Mouse (Mus musculus) hindbrain, embryonic 16.5 days (tissue): ENCODE results near the gene Tsc1. TPM values are rescaled to one million over a fixed set of nuclear protein-coding genes. Genes with fewer than 3 reads are reported as not detected.

Experiments used
- ATAC-seq: fragments of 200-750 bp; cut with Nextera tagmentation; 2 replicates; pipeline ENCODE4 v1.8.0; 2017; ENCODE audit warnings: moderate TSS enrichment, moderate library complexity
- H3K27ac ChIP-seq: fragments of 300-500 bp; sonication (generic); 2 replicates; pipeline ENCODE4 v1.5.1; 2014; ENCODE audit warnings: low read depth, mild to moderate bottlenecking, control low read depth, low read length, moderate library complexity
- H3K27me3 ChIP-seq: fragments of 300-500 bp; sonication (generic); replicated peaks from 2 replicates; pipeline ENCODE4 v1.6.1; 2014; ENCODE audit warnings: low read length; ENCODE audit not compliant: control insufficient read depth, insufficient read depth
- H3K36me3 ChIP-seq: fragments of 300-500 bp; sonication (generic); 2 replicates; pipeline ENCODE4 v1.6.1; 2014; ENCODE audit warnings: mild to moderate bottlenecking, low read length, moderate library complexity, mixed read lengths; ENCODE audit not compliant: control insufficient read depth, insufficient read depth
- H3K4me1 ChIP-seq: fragments of 300-500 bp; sonication (generic); 2 replicates; pipeline ENCODE4 v1.6.1; 2014; ENCODE audit warnings: low read depth, low read length; ENCODE audit not compliant: control insufficient read depth, insufficient read depth
- H3K4me2 ChIP-seq: fragments of 300-500 bp; sonication (generic); 2 replicates; pipeline ENCODE4 v1.6.1; 2014; ENCODE audit warnings: mild to moderate bottlenecking, low read length, control low read depth, moderate library complexity
- H3K4me3 ChIP-seq: fragments of 300-500 bp; sonication (generic); 2 replicates; pipeline ENCODE4 v1.5.1; 2014; ENCODE audit warnings: mild to moderate bottlenecking, low read length, control low read depth, moderate library complexity
- H3K9ac ChIP-seq: fragments of 300-500 bp; sonication (generic); 2 replicates; pipeline ENCODE4 v1.6.1; 2014; ENCODE audit warnings: low read depth, mild to moderate bottlenecking, control low read depth, low read length, moderate library complexity
- H3K9me3 ChIP-seq: fragments of 300-500 bp; sonication (generic); 2 replicates; pipeline ENCODE4 v1.6.1; 2014; ENCODE audit warnings: mild to moderate bottlenecking, low read length, moderate library complexity; ENCODE audit not compliant: control insufficient read depth
- WGBS: fragments of 180-500 bp; shearing (Covaris S2); extraction: QIAGEN DNeasy Blood & Tissue Kit; methylation state at CpG from one replicate; pipeline ENCODE4 v1.1.7; 2014; 5-methylcytosine and 5-hydroxymethylcytosine counted together
- polyA plus RNA-seq: library from polyadenylated mRNA; unstranded; fragments of >200 nt; fragmentation: Nextera tagmentation; extraction: Ambion mirVana; gene quantifications from 2 replicates; pipeline ENCODE4 v1.2.1, GENCODE M21; 2015

The Tsc1 gene
- polyA plus RNA-seq, 1 experiment from 2014 or later, result 30.6 TPM

GRCm38 (mm10) chr2:28612436-28613063 lies 28.5 kb upstream of the Tsc1 start:
- Histone ChIP-seq H3K4me1 (no peaks in the 10 kb centered on the region), H3K4me3 (no peak overlapping the region), H3K36me3 (no peaks in the 10 kb centered on the region), H3K4me2 (no peak overlapping the region), H3K27me3 (no peaks in the 10 kb centered on the region), H3K9ac (no peak overlapping the region), H3K27ac (no peak overlapping the region), H3K9me3 (no peaks in the 10 kb centered on the region)
- WGBS, result 64% methylated on average over 10 of the region's 10 CpGs
- ATAC-seq, result no peak

GRCm38 (mm10) chr2:28613599-28613998 lies 27.4 kb upstream of the Tsc1 start:
- Histone ChIP-seq H3K4me1 (no peaks in the 10 kb centered on the region), H3K36me3 (no peaks in the 10 kb centered on the region), H3K4me2 (no peak overlapping the region), H3K27ac (no peak overlapping the region), H3K9ac (no peak overlapping the region), H3K9me3 (no peaks in the 10 kb centered on the region), H3K27me3 (no peaks in the 10 kb centered on the region), H3K4me3 (no peak overlapping the region)
- 89% methylated on average over 10 of the region's 10 CpGs for WGBS
- no peak for ATAC-seq

- Histone ChIP-seq H3K9me3 (no peaks in the 10 kb centered on the region), H3K4me2 (no peak overlapping the region), H3K27me3 (peaks cover 6% of the 10 kb centered on the region), H3K9ac (no peak overlapping the region), H3K4me1 (no peaks in the 10 kb centered on the region), H3K27ac (no peak overlapping the region), H3K4me3 (no peak overlapping the region), H3K36me3 (no peaks in the 10 kb centered on the region)
- 31% methylated on average over 5 of the region's 5 CpGs for WGBS
- ATAC-seq, result no peak
Measured at GRCm38 (mm10) chr2:28616358-28616757, 24.7 kb upstream of the Tsc1 start.

GRCm38 (mm10) chr2:28616874-28617273 lies 24.2 kb upstream of the Tsc1 start:
- H3K9ac ChIP-seq, result no peak overlapping the region
- no peak for ATAC-seq
- no peak overlapping the region for H3K27ac ChIP-seq
- no peaks in the 10 kb centered on the region for H3K36me3 ChIP-seq
- no peak overlapping the region for H3K4me2 ChIP-seq
- peaks cover 6% of the 10 kb centered on the region for H3K27me3 ChIP-seq
- 81% methylated on average over 9 of the region's 9 CpGs for WGBS
- H3K4me3 ChIP-seq, result no peak overlapping the region
- H3K4me1 ChIP-seq, result no peaks in the 10 kb centered on the region
- H3K9me3 ChIP-seq, result no peaks in the 10 kb centered on the region

GRCm38 (mm10) chr2:28617498-28618486 lies 23.2 kb upstream of the Tsc1 start:
- H3K4me3 ChIP-seq, result no peak overlapping the region
- no peak overlapping the region for H3K4me2 ChIP-seq
- 79% methylated on average over 8 of the region's 8 CpGs for WGBS
- H3K27me3 ChIP-seq, result peaks cover 6% of the 10 kb centered on the region
- H3K9me3 ChIP-seq, result no peaks in the 10 kb centered on the region
- no peak for ATAC-seq
- no peaks in the 10 kb centered on the region for H3K36me3 ChIP-seq
- H3K4me1 ChIP-seq, result no peaks in the 10 kb centered on the region
- no peak overlapping the region for H3K27ac ChIP-seq
- no peak overlapping the region for H3K9ac ChIP-seq

GRCm38 (mm10) chr2:28618777-28619336 lies 22.2 kb upstream of the Tsc1 start:
- Histone ChIP-seq H3K9ac (no peak overlapping the region), H3K4me2 (no peak overlapping the region), H3K27ac (no peak overlapping the region), H3K36me3 (no peaks in the 10 kb centered on the region), H3K4me1 (no peaks in the 10 kb centered on the region), H3K4me3 (no peak overlapping the region), H3K9me3 (no peaks in the 10 kb centered on the region), H3K27me3 (peaks cover 6% of the 10 kb centered on the region)
- 86% methylated on average over 6 of the region's 6 CpGs for WGBS
- no peak for ATAC-seq

- H3K4me1 ChIP-seq, result no peaks in the 10 kb centered on the region
- 82% methylated on average over 6 of the region's 6 CpGs for WGBS
- H3K4me3 ChIP-seq, result no peak overlapping the region
- no peak overlapping the region for H3K4me2 ChIP-seq
- no peaks in the 10 kb centered on the region for H3K9me3 ChIP-seq
- no peak overlapping the region for H3K27ac ChIP-seq
- H3K36me3 ChIP-seq, result no peaks in the 10 kb centered on the region
- no peak overlapping the region for H3K9ac ChIP-seq
- peaks cover 6% of the 10 kb centered on the region for H3K27me3 ChIP-seq
- no peak for ATAC-seq
Measured at GRCm38 (mm10) chr2:28619369-28619768, 21.7 kb upstream of the Tsc1 start.

- ATAC-seq, result no peak
- Histone ChIP-seq H3K4me2 (no peak overlapping the region), H3K27ac (no peak overlapping the region), H3K9me3 (no peaks in the 10 kb centered on the region), H3K27me3 (peaks cover 6% of the 10 kb centered on the region), H3K9ac (no peak overlapping the region), H3K4me3 (no peak overlapping the region), H3K36me3 (no peaks in the 10 kb centered on the region), H3K4me1 (no peaks in the 10 kb centered on the region)
- 60% methylated on average over 10 of the region's 10 CpGs for WGBS
Measured at GRCm38 (mm10) chr2:28620522-28620921, 20.5 kb upstream of the Tsc1 start.

GRCm38 (mm10) chr2:28621111-28621510 lies 19.9 kb upstream of the Tsc1 start:
- Histone ChIP-seq H3K27ac (no peak overlapping the region), H3K4me1 (no peaks in the 10 kb centered on the region), H3K9me3 (no peaks in the 10 kb centered on the region), H3K4me2 (no peak overlapping the region), H3K9ac (no peak overlapping the region), H3K36me3 (no peaks in the 10 kb centered on the region), H3K27me3 (peaks cover 6% of the 10 kb centered on the region), H3K4me3 (no peak overlapping the region)
- no peak for ATAC-seq
- 39% methylated on average over 2 of the region's 2 CpGs for WGBS
